Mouse (Mus musculus) embryonic fibroblast, embryonic 13.5 days (primary cell): ENCODE data around the gene 9130019O22Rik. TPM values are rescaled to one million over a fixed set of nuclear protein-coding genes. Genes with fewer than 3 reads are reported as not detected.

Source experiments
- H3K27ac ChIP-seq: 2 replicates; pipeline ENCODE4 v1.5.1; 2012; ENCODE audit warnings: low read length, control low read depth, inconsistent platforms; ENCODE audit not compliant: insufficient read depth
- H3K4me1 ChIP-seq: 2 replicates; pipeline ENCODE4 v1.6.1; 2011; ENCODE audit warnings: low read length; ENCODE audit not compliant: control insufficient read depth, insufficient read depth
- H3K4me3 ChIP-seq: 2 replicates; pipeline ENCODE4 v1.5.1; 2011; ENCODE audit warnings: mild to moderate bottlenecking, control low read depth, low read length; ENCODE audit not compliant: insufficient read depth
- CTCF ChIP-seq: IDR thresholded peaks from 2 replicates; pipeline ENCODE4 v1.5.1; 2011; ENCODE audit warnings: mild to moderate bottlenecking, control low read depth, low read length, moderate library complexity, borderline replicate concordance; ENCODE audit not compliant: insufficient read depth
- POLR2A ChIP-seq: IDR thresholded peaks from 2 replicates; pipeline ENCODE4 v1.6.1; 2011; ENCODE audit warnings: low read depth, mild to moderate bottlenecking, control low read depth, low read length, moderate library complexity
- polyA plus RNA-seq: library from polyadenylated mRNA; stranded (reverse); fragments of >200 nt; gene quantifications from 2 replicates; pipeline ENCODE4 v1.2.4, GENCODE M21; 2011; ENCODE audit warnings: low read depth; ENCODE audit not compliant: missing spikeins, insufficient read length

Gene 9130019O22Rik
- polyA plus RNA-seq, 1 experiment, result 2.1 TPM

- no peak for TF ChIP-seq CTCF
- TF ChIP-seq POLR2A, result no peak
- Histone ChIP-seq H3K4me1 (no peaks in the 10 kb centered on the region), H3K27ac (no peak overlapping the region), H3K4me3 (no peak overlapping the region)
Observed at GRCm38 (mm10) chr7:127357871-127358270, 29.1 kb downstream of the 9130019O22Rik start.

- Histone ChIP-seq H3K4me3 (no peak overlapping the region), H3K27ac (no peak overlapping the region), H3K4me1 (no peaks in the 10 kb centered on the region)
- TF ChIP-seq CTCF (no peak), POLR2A (no peak)
Observed at GRCm38 (mm10) chr7:127355796-127356195, 31.2 kb downstream of the 9130019O22Rik start.

DNA sequence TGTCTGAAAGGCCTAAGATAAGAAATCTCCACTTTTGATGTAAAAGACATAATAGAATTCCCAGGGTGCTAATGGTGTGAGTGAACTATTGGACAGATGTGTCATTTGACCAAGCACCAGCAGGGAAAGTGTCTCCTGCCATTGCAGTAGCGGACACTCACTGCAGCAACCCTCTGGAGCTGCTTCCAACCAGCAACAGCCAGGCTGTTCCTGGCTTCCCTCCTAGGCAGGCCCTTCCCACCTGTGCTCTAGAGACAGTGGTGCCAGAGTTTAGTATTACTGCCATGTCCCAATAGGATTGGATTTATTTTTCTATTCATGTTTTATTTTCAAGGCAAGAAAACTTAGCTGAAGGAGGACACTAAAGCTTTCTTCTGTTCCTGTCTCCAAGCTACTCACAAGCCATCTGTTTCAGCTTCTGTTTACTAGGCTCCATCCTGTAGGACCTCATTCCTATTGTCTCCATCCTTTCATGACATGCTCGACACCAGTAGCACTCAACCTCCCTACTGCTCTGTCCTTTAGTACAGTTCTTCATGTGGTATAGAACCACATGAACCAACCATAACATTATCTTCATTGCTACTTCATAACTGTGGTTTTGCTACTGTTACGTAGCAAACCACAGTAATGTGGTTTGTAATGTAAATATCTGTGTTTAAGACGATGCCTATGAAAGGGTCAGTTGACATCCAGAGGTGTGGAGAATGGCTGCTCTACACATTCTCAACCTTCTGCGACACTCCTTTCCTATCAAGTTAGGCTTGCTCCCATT lies 35.5 kb downstream of the 9130019O22Rik start:
- Histone ChIP-seq H3K4me1 (no peaks in the 10 kb centered on the region), H3K4me3 (no peak overlapping the region), H3K27ac (no peak overlapping the region)
- no peak for TF ChIP-seq POLR2A
- TF ChIP-seq CTCF, result no peak

- no peak overlapping the region for H3K27ac ChIP-seq
- no peaks in the 10 kb centered on the region for H3K4me1 ChIP-seq
- H3K4me3 ChIP-seq, result peak overlapping the region; percentile 63; the same call in 1 of the 2 replicates
- TF ChIP-seq POLR2A, result no peak
- no peak for TF ChIP-seq CTCF
Observed at GRCm38 (mm10) chr7:127346676-127347075, 40.3 kb downstream of the 9130019O22Rik start.

DNA sequence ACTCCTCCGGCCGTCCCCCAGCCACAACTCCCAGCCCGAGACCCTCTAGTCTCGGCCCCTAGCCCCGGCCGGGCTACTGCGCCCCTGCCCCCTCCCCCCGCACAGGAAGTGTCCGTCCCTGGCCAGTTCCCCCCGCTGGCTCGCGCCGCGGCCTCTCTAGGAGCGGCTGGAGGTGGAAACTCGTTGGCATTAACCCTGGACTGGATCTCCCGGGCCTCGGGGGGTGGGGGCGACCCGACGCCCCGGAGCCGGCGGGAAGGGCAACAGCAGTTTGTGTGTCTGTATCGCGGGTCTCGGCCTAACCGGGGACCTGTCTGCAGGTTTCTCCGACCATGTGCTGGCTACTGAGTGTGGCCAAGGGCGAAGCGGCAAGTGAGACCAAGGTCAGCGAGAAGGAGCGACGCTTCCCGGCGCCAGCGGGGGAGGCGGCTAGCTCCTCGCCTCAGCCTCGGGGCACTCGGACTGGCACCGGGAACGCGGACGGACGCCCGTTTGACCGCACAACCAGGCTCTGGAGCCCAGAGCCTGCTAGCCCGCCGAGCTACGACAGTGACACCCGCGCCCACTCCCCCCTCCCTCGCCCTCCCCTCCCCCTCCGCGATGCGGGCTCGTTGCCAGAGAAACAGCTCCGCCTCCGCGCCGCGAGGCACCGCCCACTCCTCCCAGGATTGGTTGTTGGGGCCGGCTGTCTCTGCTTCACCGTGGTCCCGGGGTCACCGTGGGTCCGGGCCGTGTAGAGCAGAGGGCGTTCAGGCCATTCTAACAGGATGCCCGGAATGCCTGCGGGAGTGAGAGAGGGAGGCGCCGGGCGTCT lies 41.2 kb downstream of the 9130019O22Rik start, which contains the start of gene Zfp768:
Gene Zfp768, minus strand, starts transcription at position 78 of the 814 bp plus-strand sequence.
- peak within 1 kb of the TSS; percentile 69 for H3K4me3 ChIP-seq
- TF ChIP-seq POLR2A, result peak; percentile 80
- no peak for TF ChIP-seq CTCF
- peak within 1 kb of the TSS; percentile 87 for H3K27ac ChIP-seq
- H3K4me1 ChIP-seq, result no peaks in the 10 kb centered on the region

DNA sequence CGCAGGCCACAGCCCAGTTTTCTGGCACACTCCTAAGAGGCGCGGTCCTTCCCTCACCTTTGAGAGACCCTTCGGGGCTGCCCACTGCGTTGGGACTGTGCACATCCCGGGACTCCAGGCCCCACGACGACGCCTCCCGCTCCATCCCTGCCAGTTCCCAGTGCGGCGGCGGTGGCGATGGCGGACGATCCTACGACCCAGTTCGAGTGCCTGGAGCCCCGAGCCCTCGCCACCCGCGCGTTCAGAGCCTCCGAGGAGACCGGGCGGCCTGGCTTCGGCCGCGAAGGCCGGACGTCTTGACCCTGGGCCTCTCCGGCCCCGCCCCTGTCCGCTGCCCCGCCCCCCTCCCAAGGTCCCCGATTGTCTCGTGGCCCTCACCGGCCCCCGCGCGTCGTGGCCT lies 41.9 kb downstream of the 9130019O22Rik start:
- Histone ChIP-seq H3K27ac (no peak overlapping the region), H3K4me3 (peak overlapping the region; percentile 69), H3K4me1 (no peaks in the 10 kb centered on the region)
- no peak for TF ChIP-seq CTCF
- TF ChIP-seq POLR2A, result peak; percentile 69

DNA sequence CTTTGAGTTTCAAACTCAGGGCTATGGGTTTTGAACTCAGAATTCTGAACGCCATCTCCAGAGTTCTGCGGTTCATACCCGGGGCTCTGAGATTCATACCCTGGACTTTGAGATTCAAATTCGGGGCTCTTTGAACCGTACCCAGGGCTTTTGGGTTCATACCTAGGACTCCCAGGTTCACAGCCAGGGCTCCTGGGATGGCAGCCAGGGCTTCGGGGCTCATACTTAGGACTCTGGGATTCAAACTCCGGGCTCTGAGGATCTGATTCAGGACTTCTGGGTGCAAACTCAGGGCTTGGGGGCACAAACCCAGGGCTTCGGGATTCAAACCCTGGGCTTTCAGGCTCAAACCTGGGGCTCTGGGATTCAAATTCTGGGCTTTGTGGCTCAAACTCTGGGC lies 42.6 kb downstream of the 9130019O22Rik start:
- peak overlapping the region; percentile 69 for H3K4me3 ChIP-seq
- no peaks in the 10 kb centered on the region for H3K4me1 ChIP-seq
- no peak overlapping the region for H3K27ac ChIP-seq
- TF ChIP-seq POLR2A (no peak), CTCF (no peak)

- Histone ChIP-seq H3K4me1 (no peaks in the 10 kb centered on the region), H3K27ac (no peak overlapping the region), H3K4me3 (no peak overlapping the region)
- TF ChIP-seq POLR2A (no peak), CTCF (no peak)
Observed at GRCm38 (mm10) chr7:127343351-127344019, 43.5 kb downstream of the 9130019O22Rik start.

DNA sequence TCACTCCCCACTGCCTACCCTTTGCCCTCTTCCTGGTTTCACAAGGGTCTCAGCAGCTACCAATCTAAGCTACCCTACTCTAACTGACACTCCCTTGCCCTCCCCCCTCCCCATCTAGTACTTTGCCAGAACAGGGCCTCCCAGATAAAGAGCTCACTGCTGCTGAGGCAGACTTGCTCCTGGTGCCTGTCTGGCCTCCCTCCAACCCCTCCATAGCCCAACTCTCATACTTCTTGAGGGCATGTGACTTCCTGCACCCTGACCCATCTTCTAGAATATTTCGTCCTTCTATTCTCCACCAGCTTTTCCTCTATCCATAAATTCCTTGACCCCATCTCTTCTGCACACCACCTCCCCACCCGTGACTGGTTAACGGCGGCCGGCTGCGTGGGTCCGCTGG lies 44.1 kb downstream of the 9130019O22Rik start:
- no peak for TF ChIP-seq POLR2A
- no peak for TF ChIP-seq CTCF
- no peak overlapping the region for H3K4me3 ChIP-seq
- no peaks in the 10 kb centered on the region for H3K4me1 ChIP-seq
- H3K27ac ChIP-seq, result no peak overlapping the region
